Mouse (Mus musculus): ENCODE results near the gene Rab3il1. TPM values are rescaled to one million over a fixed set of nuclear protein-coding genes. Genes with fewer than 3 reads are reported as not detected.

Rab3il1 gene
- polyA plus RNA-seq, 1 experiment from 2014 or later, result 23.8 TPM

- ATAC-seq (no peak), DNase-seq (ENCODE audit: low spot score) (no peak)
- 81% methylated on average over 2 of the region's 2 CpGs for WGBS
- Histone ChIP-seq H3K36me3 (ENCODE audit: insufficient read depth, low read length) (no peaks in the 10 kb centered on the region), H3K27ac (ENCODE audit: low read length) (peak overlapping the region; percentile 27; the same call in 1 of the 2 replicates), H3K27me3 (replicated peaks; ENCODE audit: insufficient read depth, low read length) (no peaks in the 10 kb centered on the region), H3K9ac (replicated peaks; ENCODE audit: low read depth) (no peak overlapping the region), H3K4me2 (replicated peaks; ENCODE audit: low read depth, low read length) (no peak overlapping the region), H3K4me1 (ENCODE audit: insufficient read depth, low read depth, low read length) (peaks cover 31% of the 10 kb centered on the region), H3K9me3 (ENCODE audit: low read length) (no peaks in the 10 kb centered on the region), H3K4me3 (ENCODE audit: low read depth, low read length) (no peak overlapping the region)
- TF ChIP-seq EP300 (IDR thresholded peaks at IDR 0.05) (no peak), CTCF (IDR thresholded peaks at IDR 0.05) (no peak)
Observed at GRCm38 (mm10) chr19:10021981-10022380, 20.5 kb downstream of the Rab3il1 start.

DNA sequence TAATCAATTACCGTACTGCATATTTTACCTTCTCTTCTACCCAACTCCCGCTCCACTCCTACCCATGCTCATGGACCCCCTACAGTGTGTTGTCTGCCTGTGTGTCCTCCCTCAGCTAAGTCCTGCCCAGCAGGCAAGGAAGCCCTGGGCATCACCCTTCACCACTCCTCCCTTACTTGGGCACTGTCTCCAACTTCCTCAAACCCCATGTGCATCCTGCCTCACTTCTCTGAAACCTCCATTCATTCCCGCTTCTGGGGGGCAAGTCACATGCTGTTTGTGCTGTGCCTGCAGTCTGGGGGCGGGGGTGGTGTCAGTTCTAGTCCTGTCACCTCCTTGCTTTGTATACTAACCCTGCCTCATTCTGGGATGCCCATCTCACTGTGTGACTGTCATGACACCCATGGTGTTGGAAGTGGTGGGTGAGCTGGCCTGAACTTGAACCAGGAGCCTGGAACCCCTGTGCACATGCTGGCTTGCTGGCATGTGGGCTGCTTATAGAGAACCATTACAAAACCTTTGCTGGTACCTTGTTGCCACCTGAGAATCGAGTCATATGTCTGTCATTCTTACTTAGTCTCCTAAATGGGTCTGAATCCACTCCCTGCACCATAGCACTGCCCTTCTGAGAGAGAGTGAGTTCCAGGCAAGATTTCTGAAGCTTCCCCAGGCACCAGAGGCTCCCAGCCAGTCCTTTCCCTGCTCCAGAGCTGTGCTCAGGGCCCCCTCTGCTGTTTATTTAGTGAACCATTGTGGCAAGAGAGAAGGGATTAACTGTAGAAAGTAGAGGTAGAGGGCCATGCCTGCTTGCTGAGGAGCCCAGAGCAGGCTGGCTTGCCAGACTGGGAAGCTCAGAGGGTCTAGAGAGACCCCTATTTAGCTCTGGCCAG is 21.2 kb downstream of the Rab3il1 start:
- ATAC-seq (peak; percentile 13), DNase-seq (ENCODE audit: low spot score) (peak; percentile 79)
- Histone ChIP-seq H3K4me3 (ENCODE audit: low read depth, low read length) (no peak overlapping the region), H3K27me3 (replicated peaks; ENCODE audit: insufficient read depth, low read length) (no peaks in the 10 kb centered on the region), H3K4me2 (replicated peaks; ENCODE audit: low read depth, low read length) (no peak overlapping the region), H3K27ac (ENCODE audit: low read length) (peak overlapping the region; percentile 54), H3K9me3 (ENCODE audit: low read length) (no peaks in the 10 kb centered on the region), H3K9ac (replicated peaks; ENCODE audit: low read depth) (no peak overlapping the region), H3K36me3 (ENCODE audit: insufficient read depth, low read length) (no peaks in the 10 kb centered on the region), H3K4me1 (ENCODE audit: insufficient read depth, low read depth, low read length) (peaks cover 29% of the 10 kb centered on the region)
- WGBS, result 72% methylated on average over 5 of the region's 5 CpGs
- TF ChIP-seq CTCF (IDR thresholded peaks at IDR 0.05), result peak; percentile 72
- TF ChIP-seq EP300 (IDR thresholded peaks at IDR 0.05), result no peak; the same call in 1 of the 2 replicates

GRCm38 (mm10) chr19:10023304-10023758 is 21.9 kb downstream of the Rab3il1 start:
- Histone ChIP-seq H3K9ac (replicated peaks; ENCODE audit: low read depth) (no peak overlapping the region), H3K36me3 (ENCODE audit: insufficient read depth, low read length) (no peaks in the 10 kb centered on the region), H3K4me1 (ENCODE audit: insufficient read depth, low read depth, low read length) (peaks cover 26% of the 10 kb centered on the region), H3K27me3 (replicated peaks; ENCODE audit: insufficient read depth, low read length) (no peaks in the 10 kb centered on the region), H3K9me3 (ENCODE audit: low read length) (no peaks in the 10 kb centered on the region), H3K27ac (ENCODE audit: low read length) (peak overlapping the region; percentile 54), H3K4me3 (ENCODE audit: low read depth, low read length) (no peak overlapping the region), H3K4me2 (replicated peaks; ENCODE audit: low read depth, low read length) (no peak overlapping the region)
- DNase-seq (ENCODE audit: low spot score) (no peak), ATAC-seq (peak; percentile 30; the same call in 1 of the 2 replicates)
- no peak for TF ChIP-seq CTCF (IDR thresholded peaks at IDR 0.05)
- TF ChIP-seq EP300 (IDR thresholded peaks at IDR 0.05), result peak; percentile 5; the same call in 1 of the 2 replicates
- WGBS, result 37% methylated on average over 9 of the region's 9 CpGs

DNA sequence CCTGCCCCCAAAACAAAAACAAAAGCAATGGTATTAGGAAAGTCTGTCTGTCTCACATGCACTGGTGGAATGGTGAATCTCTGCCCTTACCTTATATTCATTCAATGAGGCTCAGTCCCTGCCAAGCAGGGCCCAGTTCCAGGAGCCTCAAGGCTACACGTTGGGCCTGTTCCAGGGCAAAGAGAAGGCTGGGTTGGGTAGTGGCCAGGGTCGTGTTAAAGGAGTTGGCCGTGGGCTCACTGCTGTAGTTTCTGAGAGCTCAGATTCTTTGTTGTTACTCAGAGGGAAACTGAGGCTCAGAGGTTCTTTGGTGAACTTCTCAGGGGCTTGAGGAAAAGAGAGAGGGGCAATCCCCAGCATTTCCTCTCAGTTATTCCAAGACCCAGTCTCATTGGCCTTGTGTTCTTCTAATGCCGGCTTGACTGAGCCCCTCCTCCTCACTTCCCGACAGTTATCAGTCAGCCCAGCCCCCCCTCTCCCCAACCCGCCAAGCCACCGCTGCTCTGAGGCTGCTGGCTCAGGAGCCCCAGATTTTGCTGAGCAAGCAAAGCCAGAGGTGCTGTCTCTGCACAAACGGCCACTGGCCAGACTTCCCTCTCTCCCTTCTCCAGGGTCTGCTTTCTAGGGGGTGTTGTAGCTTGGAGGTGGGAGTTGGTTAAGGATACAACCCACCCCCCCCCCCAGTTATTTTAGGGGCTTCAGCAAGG is 23.9 kb downstream of the Rab3il1 start:
- H3K9me3 ChIP-seq (ENCODE audit: low read length), result no peaks in the 10 kb centered on the region
- peak overlapping the region; percentile 74 for H3K27ac ChIP-seq (ENCODE audit: low read length)
- no peaks in the 10 kb centered on the region for H3K27me3 ChIP-seq (replicated peaks; ENCODE audit: insufficient read depth, low read length)
- peaks cover 15% of the 10 kb centered on the region for H3K4me1 ChIP-seq (ENCODE audit: insufficient read depth, low read depth, low read length)
- DNase-seq (ENCODE audit: low spot score) (peak; percentile 72), ATAC-seq (peak; percentile 69)
- WGBS, result 2% methylated on average over 8 of the region's 8 CpGs
- no peak for TF ChIP-seq CTCF (IDR thresholded peaks at IDR 0.05)
- TF ChIP-seq EP300 (IDR thresholded peaks at IDR 0.05), result no peak
- H3K9ac ChIP-seq (replicated peaks; ENCODE audit: low read depth), result no peak overlapping the region
- H3K36me3 ChIP-seq (ENCODE audit: insufficient read depth, low read length), result no peaks in the 10 kb centered on the region
- 0 out of 2 replicates have a peak overlapping the region, but pooled peaks have one; percentile 8 for H3K4me2 ChIP-seq (replicated peaks; ENCODE audit: low read depth, low read length)
- no peak overlapping the region for H3K4me3 ChIP-seq (ENCODE audit: low read depth, low read length)

- Histone ChIP-seq H3K9ac (replicated peaks; ENCODE audit: low read depth) (no peak overlapping the region), H3K4me1 (ENCODE audit: insufficient read depth, low read depth, low read length) (peaks cover 6% of the 10 kb centered on the region; the same call in 1 of the 2 replicates), H3K27ac (ENCODE audit: low read length) (no peak overlapping the region), H3K4me3 (ENCODE audit: low read depth, low read length) (no peak overlapping the region), H3K36me3 (ENCODE audit: insufficient read depth, low read length) (no peaks in the 10 kb centered on the region), H3K4me2 (replicated peaks; ENCODE audit: low read depth, low read length) (no peak overlapping the region), H3K27me3 (replicated peaks; ENCODE audit: insufficient read depth, low read length) (no peaks in the 10 kb centered on the region), H3K9me3 (ENCODE audit: low read length) (no peaks in the 10 kb centered on the region)
- 96% methylated on average over 2 of the region's 2 CpGs for WGBS
- no peak for DNase-seq (ENCODE audit: low spot score)
- TF ChIP-seq CTCF (IDR thresholded peaks at IDR 0.05) (no peak), EP300 (IDR thresholded peaks at IDR 0.05) (no peak)
- ATAC-seq, result no peak
Observed at GRCm38 (mm10) chr19:10029746-10030145, 28.3 kb downstream of the Rab3il1 start.

All from lung, postnatal 0 days (tissue).